Mouse (Mus musculus): ENCODE results near the gene Babam2. TPM values are rescaled to one million over a fixed set of nuclear protein-coding genes. Genes with fewer than 3 reads are reported as not detected.
"Not testable (repeated sequence)": the region's sequence is repeated elsewhere in the genome, so short reads cannot be mapped to it uniquely, and the experiment has no call there.

The Babam2 gene
- polyA plus RNA-seq, 1 experiment from 2014 or later: 37.3 TPM

GRCm38 (mm10) chr5:31787622-31788021, 90.1 kb downstream of the Babam2 start:
- WGBS: 52% methylated on average over 3 of the region's 3 CpGs
- ATAC-seq (ENCODE audit: insufficient number of reproducible peaks, insufficient read depth, low FRiP score, low read depth): no peak
- no peak overlapping the region for H3K27ac ChIP-seq (replicated peaks in 1 of 2; ENCODE audit: control insufficient read depth in 1 of 2, insufficient read depth in 1 of 2, low read depth in 2 of 2, low read length in 2 of 2)

GRCm38 (mm10) chr5:31792338-31792737, 94.9 kb downstream of the Babam2 start:
- ATAC-seq (ENCODE audit: insufficient number of reproducible peaks, insufficient read depth, low FRiP score, low read depth): no peak
- no peaks in the 10 kb centered on the region for H3K9me3 ChIP-seq (ENCODE audit: control insufficient read depth, low read length)
- H3K27me3 ChIP-seq (ENCODE audit: control insufficient read depth, insufficient read depth, low read length): no peaks in the 10 kb centered on the region
- no peak overlapping the region for H3K4me2 ChIP-seq (ENCODE audit: low read length)
- H3K4me1 ChIP-seq (ENCODE audit: control insufficient read depth in 2 of 2, insufficient read depth in 2 of 2, low read length in 2 of 2): peaks cover 2 to 17% of the 10 kb centered on the region in 2 experiments; a peak in 3 of 4 replicates
- no peak overlapping the region for H3K4me3 ChIP-seq (ENCODE audit: control insufficient read depth in 1 of 2, insufficient read depth in 1 of 2, low read depth in 1 of 2, low read length in 2 of 2)
- H3K27ac ChIP-seq (replicated peaks in 1 of 2; ENCODE audit: control insufficient read depth in 1 of 2, insufficient read depth in 1 of 2, low read depth in 2 of 2, low read length in 2 of 2): no peak overlapping the region
- no peak overlapping the region for H3K9ac ChIP-seq (ENCODE audit: low read length)
- WGBS: 88% methylated on average over 6 of the region's 6 CpGs
- no peaks in the 10 kb centered on the region for H3K36me3 ChIP-seq (ENCODE audit: control insufficient read depth, insufficient read depth, low read length)

More at GRCm38 (mm10) chr5:31787622-31788021, 90.1 kb downstream of the Babam2 start:
- no peaks in the 10 kb centered on the region for H3K36me3 ChIP-seq (ENCODE audit: control insufficient read depth, insufficient read depth, low read length)
- H3K9ac ChIP-seq (ENCODE audit: low read length): no peak overlapping the region
- H3K27me3 ChIP-seq (ENCODE audit: control insufficient read depth, insufficient read depth, low read length): no peaks in the 10 kb centered on the region
- H3K9me3 ChIP-seq (ENCODE audit: control insufficient read depth, low read length): no peaks in the 10 kb centered on the region
- no peak overlapping the region for H3K4me2 ChIP-seq (ENCODE audit: low read length)
- H3K4me1 ChIP-seq (ENCODE audit: control insufficient read depth in 2 of 2, insufficient read depth in 2 of 2, low read length in 2 of 2): peaks cover 6 to 10% of the 10 kb centered on the region in 2 experiments
- no peak overlapping the region for H3K4me3 ChIP-seq (ENCODE audit: control insufficient read depth in 1 of 2, insufficient read depth in 1 of 2, low read depth in 1 of 2, low read length in 2 of 2)

GRCm38 (mm10) chr5:31792863-31793262, 95.4 kb downstream of the Babam2 start:
- Histone ChIP-seq H3K9ac (ENCODE audit: low read length) (no peak overlapping the region), H3K27ac (replicated peaks in 1 of 2; ENCODE audit: control insufficient read depth in 1 of 2, insufficient read depth in 1 of 2, low read depth in 2 of 2, low read length in 2 of 2) (no peak overlapping the region), H3K36me3 (ENCODE audit: control insufficient read depth, insufficient read depth, low read length) (no peaks in the 10 kb centered on the region), H3K27me3 (ENCODE audit: control insufficient read depth, insufficient read depth, low read length) (no peaks in the 10 kb centered on the region), H3K9me3 (ENCODE audit: control insufficient read depth, low read length) (no peaks in the 10 kb centered on the region), H3K4me1 (ENCODE audit: control insufficient read depth in 2 of 2, insufficient read depth in 2 of 2, low read length in 2 of 2) (peaks cover 2 to 17% of the 10 kb centered on the region in 2 experiments; a peak in 3 of 4 replicates), H3K4me3 (ENCODE audit: control insufficient read depth in 1 of 2, insufficient read depth in 1 of 2, low read depth in 1 of 2, low read length in 2 of 2) (no peak overlapping the region), H3K4me2 (ENCODE audit: low read length) (no peak overlapping the region)
- WGBS: 66% methylated on average over 8 of the region's 8 CpGs
- ATAC-seq (ENCODE audit: insufficient number of reproducible peaks, insufficient read depth, low FRiP score, low read depth): no peak

GRCm38 (mm10) chr5:31795414-31795813, 97.9 kb downstream of the Babam2 start:
- Histone ChIP-seq H3K9ac (ENCODE audit: low read length) (no peak overlapping the region), H3K4me1 (ENCODE audit: control insufficient read depth in 2 of 2, insufficient read depth in 2 of 2, low read length in 2 of 2) (peaks cover 4 to 17% of the 10 kb centered on the region in 2 experiments; a peak in 3 of 4 replicates), H3K9me3 (ENCODE audit: control insufficient read depth, low read length) (no peaks in the 10 kb centered on the region), H3K27ac (replicated peaks in 1 of 2; ENCODE audit: control insufficient read depth in 1 of 2, insufficient read depth in 1 of 2, low read depth in 2 of 2, low read length in 2 of 2) (no peak overlapping the region; a peak in 1 of 4 replicates), H3K4me3 (ENCODE audit: control insufficient read depth in 1 of 2, insufficient read depth in 1 of 2, low read depth in 1 of 2, low read length in 2 of 2) (no peak overlapping the region), H3K27me3 (ENCODE audit: control insufficient read depth, insufficient read depth, low read length) (no peaks in the 10 kb centered on the region), H3K4me2 (ENCODE audit: low read length) (no peak overlapping the region), H3K36me3 (ENCODE audit: control insufficient read depth, insufficient read depth, low read length) (no peaks in the 10 kb centered on the region)
- 62% methylated on average over 3 of the region's 3 CpGs for WGBS
- no peak for ATAC-seq (ENCODE audit: insufficient number of reproducible peaks, insufficient read depth, low FRiP score, low read depth)

- Histone ChIP-seq H3K4me2 (ENCODE audit: low read length) (no peak overlapping the region), H3K9ac (ENCODE audit: low read length) (no peak overlapping the region), H3K4me1 (ENCODE audit: control insufficient read depth in 2 of 2, insufficient read depth in 2 of 2, low read length in 2 of 2) (peaks cover 4 to 17% of the 10 kb centered on the region in 2 experiments; a peak in 3 of 4 replicates), H3K9me3 (ENCODE audit: control insufficient read depth, low read length) (no peaks in the 10 kb centered on the region), H3K27ac (replicated peaks in 1 of 2; ENCODE audit: control insufficient read depth in 1 of 2, insufficient read depth in 1 of 2, low read depth in 2 of 2, low read length in 2 of 2) (no peak overlapping the region), H3K36me3 (ENCODE audit: control insufficient read depth, insufficient read depth, low read length) (no peaks in the 10 kb centered on the region), H3K4me3 (ENCODE audit: control insufficient read depth in 1 of 2, insufficient read depth in 1 of 2, low read depth in 1 of 2, low read length in 2 of 2) (no peak overlapping the region), H3K27me3 (ENCODE audit: control insufficient read depth, insufficient read depth, low read length) (no peaks in the 10 kb centered on the region)
- ATAC-seq (ENCODE audit: insufficient number of reproducible peaks, insufficient read depth, low FRiP score, low read depth): no peak
These were observed 99.5 kb downstream of the Babam2 start for GRCm38 (mm10) chr5:31796979-31797378.

- H3K27ac ChIP-seq (replicated peaks in 1 of 2; ENCODE audit: control insufficient read depth in 1 of 2, insufficient read depth in 1 of 2, low read depth in 2 of 2, low read length in 2 of 2); H3K9ac ChIP-seq (ENCODE audit: low read length); H3K36me3 ChIP-seq (ENCODE audit: control insufficient read depth, insufficient read depth, low read length); H3K9me3 ChIP-seq (ENCODE audit: control insufficient read depth, low read length); H3K4me1 ChIP-seq (ENCODE audit: control insufficient read depth in 2 of 2, insufficient read depth in 2 of 2, low read length in 2 of 2); H3K4me2 ChIP-seq (ENCODE audit: low read length); H3K4me3 ChIP-seq (ENCODE audit: control insufficient read depth in 1 of 2, insufficient read depth in 1 of 2, low read depth in 1 of 2, low read length in 2 of 2); ATAC-seq (ENCODE audit: insufficient number of reproducible peaks, insufficient read depth, low FRiP score, low read depth); H3K27me3 ChIP-seq (ENCODE audit: control insufficient read depth, insufficient read depth, low read length): not testable (repeated sequence)
- 85% methylated on average over 8 of the region's 8 CpGs for WGBS
These were observed 106.7 kb downstream of the Babam2 start for GRCm38 (mm10) chr5:31804211-31804610.

- Histone ChIP-seq H3K4me1 (ENCODE audit: control insufficient read depth in 2 of 2, insufficient read depth in 2 of 2, low read length in 2 of 2) (no peaks in the 10 kb centered on the region), H3K4me3 (ENCODE audit: control insufficient read depth in 1 of 2, insufficient read depth in 1 of 2, low read depth in 1 of 2, low read length in 2 of 2) (no peak overlapping the region), H3K27me3 (ENCODE audit: control insufficient read depth, insufficient read depth, low read length) (no peaks in the 10 kb centered on the region), H3K9ac (ENCODE audit: low read length) (no peak overlapping the region), H3K9me3 (ENCODE audit: control insufficient read depth, low read length) (no peaks in the 10 kb centered on the region), H3K27ac (replicated peaks in 1 of 2; ENCODE audit: control insufficient read depth in 1 of 2, insufficient read depth in 1 of 2, low read depth in 2 of 2, low read length in 2 of 2) (no peak overlapping the region), H3K4me2 (ENCODE audit: low read length) (no peak overlapping the region), H3K36me3 (ENCODE audit: control insufficient read depth, insufficient read depth, low read length) (no peaks in the 10 kb centered on the region)
- no peak for ATAC-seq (ENCODE audit: insufficient number of reproducible peaks, insufficient read depth, low FRiP score, low read depth)
- WGBS: 67% methylated on average over 8 of the region's 8 CpGs
These were observed 107.3 kb downstream of the Babam2 start for GRCm38 (mm10) chr5:31804751-31805150.

- no peak overlapping the region for H3K27ac ChIP-seq (replicated peaks in 1 of 2; ENCODE audit: control insufficient read depth in 1 of 2, insufficient read depth in 1 of 2, low read depth in 2 of 2, low read length in 2 of 2)
These were observed 109.8 kb downstream of the Babam2 start for GRCm38 (mm10) chr5:31807312-31807711.

More at GRCm38 (mm10) chr5:31807312-31807711, 109.8 kb downstream of the Babam2 start:
- ATAC-seq (ENCODE audit: insufficient number of reproducible peaks, insufficient read depth, low FRiP score, low read depth): no peak
- Histone ChIP-seq H3K9ac (ENCODE audit: low read length) (no peak overlapping the region), H3K9me3 (ENCODE audit: control insufficient read depth, low read length) (no peaks in the 10 kb centered on the region), H3K4me1 (ENCODE audit: control insufficient read depth in 2 of 2, insufficient read depth in 2 of 2, low read length in 2 of 2) (peaks cover 6 to 17% of the 10 kb centered on the region in 2 experiments), H3K27me3 (ENCODE audit: control insufficient read depth, insufficient read depth, low read length) (no peaks in the 10 kb centered on the region), H3K36me3 (ENCODE audit: control insufficient read depth, insufficient read depth, low read length) (no peaks in the 10 kb centered on the region), H3K4me3 (ENCODE audit: control insufficient read depth in 1 of 2, insufficient read depth in 1 of 2, low read depth in 1 of 2, low read length in 2 of 2) (no peak overlapping the region), H3K4me2 (ENCODE audit: low read length) (no peak overlapping the region)
- WGBS: 98% methylated on average over 6 of the region's 6 CpGs

All from heart, embryonic 14.5 days (tissue).